Mouse (Mus musculus) gastrocnemius, postnatal 4 days (tissue): ENCODE measurements at regions not wholly inside any gene's neighbourhood (a gene's known extent, or its start where the extent isn't known, plus 50 kb on each side); places are given as distances from the start of the nearest gene placed in this dataset.

ENCODE experiments used
- DNase-seq, 2 experiments: peaks; one replicate each; pipeline ENCODE4 v3.0.0; 2021 to 2022; ENCODE audit warnings: low spot score in 2 of 2, mixed read lengths in 2 of 2

DNA sequence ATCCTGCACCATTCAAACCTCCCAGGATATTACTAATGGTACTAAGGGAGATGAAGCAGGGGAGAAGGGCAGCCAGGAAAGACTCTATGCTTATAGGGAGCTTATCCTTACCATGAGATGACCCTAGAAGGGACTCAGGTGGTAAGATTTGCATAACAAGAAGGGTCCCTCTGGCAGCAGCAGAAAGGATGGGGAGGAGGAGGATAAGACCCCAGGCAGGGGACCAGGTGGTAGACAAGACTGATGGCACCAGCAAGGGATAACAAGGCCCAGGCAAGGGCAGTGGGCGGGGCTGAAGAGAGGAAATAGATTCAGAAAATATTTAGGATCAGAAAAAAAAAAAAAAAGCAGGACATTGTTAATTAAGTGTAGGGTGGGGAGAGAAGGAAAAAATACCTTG, 245.7 kb upstream of the Rsrc1 start:
- no peak for DNase-seq

GRCm38 (mm10) chr3:66738201-66739062, 242.8 kb upstream of the Rsrc1 start:
- no peak for DNase-seq

- no peak for DNase-seq
Measured at GRCm38 (mm10) chr3:66739356-66740014, 241.7 kb upstream of the Rsrc1 start.

DNA sequence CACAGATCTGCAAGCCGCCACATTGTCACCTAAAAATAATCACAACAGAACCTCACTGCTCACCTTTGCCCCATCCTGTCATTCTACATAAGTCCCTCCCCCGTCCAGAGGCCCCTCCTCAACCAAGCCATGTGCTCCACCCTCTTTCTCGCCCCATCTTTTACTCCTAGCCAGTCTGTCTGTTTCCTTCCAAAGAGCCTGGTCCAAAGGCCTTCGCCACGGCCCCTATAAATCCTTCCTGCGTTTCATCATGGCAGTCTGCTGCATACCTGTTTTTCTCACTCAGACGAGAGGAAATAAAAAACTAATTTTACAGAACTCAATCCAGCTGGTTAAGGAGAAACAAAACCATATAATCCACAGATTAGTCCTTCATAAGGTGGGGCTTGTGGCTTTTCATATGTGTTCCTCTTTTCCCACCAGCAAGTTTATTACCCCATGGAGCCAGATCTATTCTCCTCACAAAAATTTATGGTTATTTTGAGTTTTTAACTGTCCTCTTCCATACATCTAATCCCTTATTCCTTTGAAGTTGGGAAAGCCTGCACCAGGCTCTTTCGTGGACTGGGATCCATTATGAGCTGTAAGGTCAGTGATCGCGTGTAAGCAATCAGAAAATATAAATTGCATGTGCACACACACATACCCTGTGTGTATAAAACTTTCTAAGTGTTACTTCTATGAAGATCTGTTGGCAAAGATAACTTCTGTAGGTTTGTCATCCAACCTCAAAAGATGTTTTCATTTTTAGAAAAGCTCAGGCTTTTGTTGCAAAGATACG, 236.9 kb upstream of the Rsrc1 start:
- no peak for DNase-seq

DNA sequence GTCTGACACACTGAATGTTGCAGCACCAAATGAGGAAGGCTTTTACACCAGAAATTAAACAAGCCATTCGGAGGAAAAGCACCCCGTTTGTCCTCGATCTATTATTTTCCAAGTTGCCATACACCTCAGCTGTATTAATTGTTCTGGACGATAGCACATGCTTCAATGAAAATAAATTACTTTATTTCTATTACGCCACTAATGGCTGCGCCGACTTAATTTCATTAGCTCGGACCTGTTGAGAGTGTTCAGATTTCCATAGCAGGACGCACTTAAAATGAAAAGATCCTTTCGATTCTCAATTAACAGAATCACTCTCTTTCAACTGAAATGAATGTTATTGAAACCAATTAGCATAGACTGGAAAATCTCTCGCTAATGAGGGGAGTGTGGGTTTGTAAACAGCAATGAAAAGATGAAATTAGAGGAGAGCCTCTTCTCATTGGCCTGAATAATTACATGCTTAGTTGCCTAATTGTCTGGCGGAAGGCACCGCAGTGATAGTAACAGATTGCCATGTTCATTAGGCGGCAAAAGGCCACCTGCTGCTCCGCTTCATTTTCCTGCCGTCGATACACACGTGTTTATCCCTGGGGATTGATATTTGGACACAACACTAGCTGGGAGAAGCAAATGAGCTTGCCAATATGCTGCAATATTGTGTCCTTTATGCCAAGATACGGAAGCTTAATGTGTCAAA, 234.7 kb upstream of the Rsrc1 start:
- DNase-seq, result no peak

DNA sequence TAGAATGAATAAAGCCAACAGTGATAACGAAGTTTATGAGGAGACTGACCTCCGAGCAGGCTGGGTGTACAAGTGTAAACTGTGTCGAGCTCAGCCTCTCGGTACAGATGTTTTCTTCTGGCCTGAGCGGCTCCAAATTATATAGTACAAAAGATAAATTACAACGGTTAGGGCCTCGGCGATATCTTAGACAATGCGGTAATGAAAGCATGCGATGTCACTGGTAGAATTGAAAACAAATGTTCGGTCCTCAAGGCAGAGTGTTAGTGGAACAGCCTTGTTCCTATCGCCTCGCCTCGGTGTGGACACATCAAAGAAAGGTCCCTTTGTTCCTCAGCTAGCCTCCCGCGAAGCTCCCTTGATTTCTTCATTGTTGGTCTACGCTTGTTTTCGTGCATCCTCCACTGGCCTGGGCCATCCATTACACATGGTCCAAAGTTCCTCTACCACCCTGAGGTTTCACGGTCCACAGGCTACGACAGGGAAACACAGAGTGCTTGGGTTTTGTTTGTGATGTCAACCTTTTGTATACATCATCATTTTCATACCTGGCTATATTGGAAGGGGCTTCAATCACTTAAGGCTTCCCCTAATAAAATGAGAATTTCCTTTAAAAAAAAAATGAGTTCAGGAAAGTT, 234.0 kb upstream of the Rsrc1 start:
- DNase-seq, result no peak

DNA sequence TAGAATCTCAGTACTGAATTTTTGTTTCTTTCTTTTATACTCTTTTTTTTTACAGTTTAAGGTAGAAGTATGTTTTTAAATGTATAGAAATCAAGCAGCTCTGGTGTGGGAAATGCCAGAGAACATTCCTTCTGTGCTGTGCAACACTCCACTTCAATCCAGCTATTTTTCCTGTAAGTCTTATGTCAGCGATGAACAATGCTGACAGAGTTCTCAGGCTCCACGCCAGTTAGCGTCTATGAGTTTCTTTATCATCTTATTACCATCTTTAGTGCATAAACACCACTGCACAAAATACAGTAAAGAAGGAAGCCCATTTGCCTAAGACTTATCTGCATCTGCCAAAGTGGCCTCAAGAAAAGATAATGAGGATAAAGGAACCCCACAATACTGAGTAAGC, 223.0 kb upstream of the Rsrc1 start:
- no peak for DNase-seq

- DNase-seq, result no peak
Measured at GRCm38 (mm10) chr3:66759841-66760240, 221.3 kb upstream of the Rsrc1 start.

- no peak for DNase-seq
Measured at GRCm38 (mm10) chr3:66762446-66762845, 218.7 kb upstream of the Rsrc1 start.

DNA sequence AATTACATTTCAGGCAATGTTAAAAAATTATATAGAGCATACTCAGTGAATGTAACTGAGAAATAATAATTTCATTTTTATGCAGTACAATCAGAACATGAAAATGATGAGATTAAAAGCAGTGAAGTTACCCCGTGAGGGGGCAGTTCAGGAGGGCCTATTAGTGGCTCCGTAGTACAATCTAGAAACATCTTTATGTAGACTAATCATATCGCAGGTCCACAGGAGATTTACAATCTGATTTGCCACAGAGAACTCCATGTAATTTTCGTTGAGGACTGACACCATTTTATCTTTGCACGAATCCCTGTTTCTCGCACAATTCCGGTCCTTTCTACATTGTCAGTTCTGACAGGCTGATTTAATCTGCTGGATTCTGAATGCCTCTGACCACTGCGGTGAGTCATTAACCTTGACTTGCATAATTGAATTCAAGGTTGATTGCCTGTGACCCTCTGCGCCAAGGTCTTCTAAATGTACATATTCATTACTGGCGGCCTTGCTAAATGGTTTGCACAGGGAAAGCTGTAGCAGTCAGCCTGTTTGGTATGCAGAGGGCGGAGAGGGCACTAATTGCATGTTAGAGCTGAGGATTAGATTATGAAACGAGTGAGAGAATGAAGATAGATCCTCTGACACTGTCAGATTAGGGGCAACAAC, 183.7 kb upstream of the Rsrc1 start:
- no peak for DNase-seq

GRCm38 (mm10) chr3:66798292-66798691, 182.9 kb upstream of the Rsrc1 start:
- no peak for DNase-seq

DNA sequence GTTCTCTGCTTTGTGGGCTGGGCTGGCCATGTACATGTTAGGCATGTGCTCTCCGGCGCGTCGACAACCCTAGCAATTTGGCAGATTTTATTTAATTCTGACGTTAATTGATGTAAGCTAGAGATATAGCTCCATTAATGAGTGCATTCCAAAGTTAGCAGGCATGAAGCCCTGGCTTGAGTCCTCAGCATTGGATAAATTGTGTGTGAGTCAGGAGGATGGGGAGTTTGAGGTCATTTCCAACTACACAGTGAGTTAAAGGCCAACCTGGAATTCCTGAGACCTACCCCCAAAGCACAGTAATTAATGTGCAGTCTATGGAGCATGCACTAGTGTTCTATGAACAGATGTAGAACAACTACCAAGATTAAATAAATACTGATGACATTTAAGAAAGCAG, 178.7 kb upstream of the Rsrc1 start:
- DNase-seq, result no peak

GRCm38 (mm10) chr3:66806176-66806575, 175.0 kb upstream of the Rsrc1 start:
- DNase-seq, result no peak

DNA sequence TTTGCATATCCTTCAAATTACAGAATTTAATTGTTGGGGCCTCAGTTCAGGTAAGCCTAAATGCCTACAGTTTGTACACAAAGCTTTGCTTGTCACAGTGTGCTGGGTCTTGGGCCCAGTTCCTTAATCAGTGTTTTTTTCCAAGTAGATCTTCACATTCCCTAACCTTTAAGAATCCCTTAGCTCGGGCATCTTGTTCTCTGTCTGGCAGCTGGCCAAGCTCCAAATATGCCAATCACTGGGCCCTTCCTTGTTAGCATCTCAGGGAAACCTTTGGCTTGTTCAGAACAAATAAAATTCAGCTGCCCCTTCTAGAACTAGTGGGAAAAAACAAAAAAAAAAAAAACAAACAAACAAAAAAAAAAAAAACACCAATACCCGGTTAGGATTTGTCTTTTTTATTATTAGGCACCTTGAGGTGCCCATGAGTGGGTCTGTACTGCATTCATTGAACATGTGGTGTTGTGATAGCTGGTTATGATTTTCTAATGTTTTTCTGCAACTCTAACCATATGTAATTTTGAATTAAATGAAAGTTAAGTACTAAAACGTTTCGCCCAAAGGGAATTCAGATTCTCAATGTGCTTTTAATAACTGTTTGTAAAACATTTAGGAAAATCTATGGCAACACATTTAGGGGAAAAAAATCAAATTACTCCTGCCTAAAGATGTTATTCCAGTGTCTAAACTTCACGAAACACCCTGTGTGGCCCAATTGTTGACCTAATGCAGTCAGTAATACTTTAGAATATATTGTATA, 168.3 kb upstream of the Rsrc1 start:
- DNase-seq, result no peak

- no peak for DNase-seq
Measured at GRCm38 (mm10) chr3:66825761-66826160, 155.4 kb upstream of the Rsrc1 start.
